Mouse (Mus musculus) G1E (cell line): ENCODE data around the gene Pcp4. TPM values are rescaled to one million over a fixed set of nuclear protein-coding genes. Genes with fewer than 3 reads are reported as not detected.

ENCODE experiments used
- ATAC-seq: 2 replicates; pipeline ENCODE4 v1.8.0; 2016; ENCODE audit warnings: mild to moderate bottlenecking; ENCODE audit not compliant: insufficient number of reproducible peaks, poor library complexity, low FRiP score, severe bottlenecking; ENCODE audit errors: extremely low read depth
- DNase-seq: peaks from one replicate; pipeline ENCODE4 v3.0.0; 2012; ENCODE audit warnings: low spot score
- H3K27me3 ChIP-seq: 2 replicates; pipeline ENCODE4 v1.6.1; 2012; ENCODE audit warnings: mild to moderate bottlenecking, low read length, inconsistent platforms; ENCODE audit not compliant: insufficient read depth
- H3K36me3 ChIP-seq: replicated peaks from 2 replicates; pipeline ENCODE3; 2012; ENCODE audit warnings: mild to moderate bottlenecking, inconsistent platforms
- H3K4me1 ChIP-seq: 2 replicates; pipeline ENCODE4 v1.6.1; 2012; ENCODE audit warnings: low read depth, low read length, inconsistent platforms, mixed read lengths; ENCODE audit not compliant: insufficient read depth
- H3K4me3 ChIP-seq: 2 replicates; pipeline ENCODE4 v1.5.1; 2012; ENCODE audit warnings: low read depth, mild to moderate bottlenecking, inconsistent platforms, low read length, moderate library complexity, mixed read lengths
- H3K9me3 ChIP-seq: replicated peaks from 2 replicates; pipeline ENCODE4 v1.6.1; 2012; ENCODE audit warnings: inconsistent platforms
- CTCF ChIP-seq: IDR thresholded peaks from 2 replicates; pipeline ENCODE4 v1.5.1; 2012; ENCODE audit warnings: low read depth, low read length, inconsistent platforms, mixed read lengths
- GATA1 ChIP-seq: IDR thresholded peaks from 2 replicates; pipeline ENCODE4 v1.6.1; 2012; ENCODE audit warnings: borderline replicate concordance, low read length, inconsistent platforms, mixed read lengths
- GATA2 ChIP-seq: IDR thresholded peaks from 2 replicates; pipeline ENCODE4 v1.6.1; 2012; ENCODE audit warnings: low read depth, low read length, inconsistent platforms, borderline replicate concordance
- POLR2AphosphoS5 ChIP-seq: IDR thresholded peaks from 2 replicates; pipeline ENCODE4 v1.6.1; 2012; ENCODE audit warnings: low read depth, low read length, inconsistent platforms; ENCODE audit not compliant: insufficient replicate concordance
- TAL1 ChIP-seq: conservative IDR thresholded peaks from 2 replicates; pipeline ENCODE4 v1.6.1; 2012; ENCODE audit warnings: low read depth, low read length, inconsistent platforms, mixed read lengths
- polyA plus RNA-seq: library from polyadenylated mRNA; stranded (reverse); fragments of >175 nt; gene quantifications from 2 replicates; pipeline ENCODE4 v1.2.3, GENCODE M21; 2012
- total RNA-seq, 2 experiments: library from RNA; stranded (forward) in 1 of 2; stranded (reverse) in 1 of 2; fragments of 200-1000 nt in 1 of 2; fragments of >200 nt in 1 of 2; fragmentation: Nextera tagmentation in 1 of 2; gene quantifications; 2 replicates each; pipeline ENCODE4 v1.2.3; 2014 to 2017

Gene Pcp4
- total RNA-seq (2014; fragmentation: Nextera tagmentation) (not detected in 2 replicates), total RNA-seq (2017) (not detected in 2 replicates), polyA plus RNA-seq (not detected in 2 replicates)

GRCm38 (mm10) chr16:96467445-96467844 lies at the start of gene Pcp4:
Gene Pcp4 (plus strand): TSS chr16:96467606.
- H3K9me3 ChIP-seq = peaks cover 10% of the 10 kb centered on the region; the same call in 1 of the 2 replicates
- H3K27me3 ChIP-seq = no peaks in the 10 kb centered on the region; the same call in 1 of the 2 replicates
- H3K4me3 ChIP-seq = no peak within 1 kb of the TSS
- TF ChIP-seq TAL1 (no peak), CTCF (peak; percentile 76; the same call in 1 of the 2 replicates), POLR2AphosphoS5 (no peak)
- ATAC-seq = peak; percentile 34
- H3K4me1 ChIP-seq = no peaks in the 10 kb centered on the region
- peak; percentile 2 for DNase-seq
- no peaks in the 10 kb centered on the region for H3K36me3 ChIP-seq

GRCm38 (mm10) chr16:96425044-96425443 lies 42.4 kb upstream of the Pcp4 start:
- no peak overlapping the region for H3K4me3 ChIP-seq
- no peak for ATAC-seq

GRCm38 (mm10) chr16:96426671-96427070 lies 40.7 kb upstream of the Pcp4 start:
- H3K4me1 ChIP-seq = no peaks in the 10 kb centered on the region; the same call in 1 of the 2 replicates
- H3K9me3 ChIP-seq = peaks cover 10% of the 10 kb centered on the region
- TF ChIP-seq GATA1 (no peak), TAL1 (no peak), POLR2AphosphoS5 (no peak), CTCF (no peak), GATA2 (no peak)
- DNase-seq (no peak), ATAC-seq (no peak)
- no peaks in the 10 kb centered on the region for H3K27me3 ChIP-seq
- no peaks in the 10 kb centered on the region for H3K36me3 ChIP-seq
- no peak overlapping the region for H3K4me3 ChIP-seq

More at GRCm38 (mm10) chr16:96425044-96425443, 42.4 kb upstream of the Pcp4 start:
- Histone ChIP-seq H3K27me3 (no peaks in the 10 kb centered on the region), H3K36me3 (no peaks in the 10 kb centered on the region), H3K4me1 (no peaks in the 10 kb centered on the region; the same call in 1 of the 2 replicates), H3K9me3 (peaks cover 8% of the 10 kb centered on the region)
- no peak for DNase-seq
- TF ChIP-seq GATA2 (no peak), CTCF (no peak), TAL1 (no peak), POLR2AphosphoS5 (no peak), GATA1 (no peak)

GRCm38 (mm10) chr16:96429046-96429445 lies 38.4 kb upstream of the Pcp4 start:
- DNase-seq (no peak), ATAC-seq (no peak)
- Histone ChIP-seq H3K27me3 (no peaks in the 10 kb centered on the region), H3K4me3 (no peak overlapping the region), H3K36me3 (no peaks in the 10 kb centered on the region), H3K4me1 (no peaks in the 10 kb centered on the region; the same call in 1 of the 2 replicates), H3K9me3 (peaks cover 23% of the 10 kb centered on the region)
- TF ChIP-seq GATA1 (no peak), CTCF (no peak), TAL1 (no peak), POLR2AphosphoS5 (no peak), GATA2 (no peak)

- Histone ChIP-seq H3K4me1 (no peaks in the 10 kb centered on the region), H3K4me3 (no peak overlapping the region), H3K36me3 (no peaks in the 10 kb centered on the region), H3K9me3 (peaks cover 22% of the 10 kb centered on the region), H3K27me3 (no peaks in the 10 kb centered on the region)
- ATAC-seq (no peak; the same call in 1 of the 2 replicates), DNase-seq (no peak)
- TF ChIP-seq TAL1 (no peak), CTCF (no peak), GATA1 (no peak), POLR2AphosphoS5 (no peak), GATA2 (no peak)
Measured at GRCm38 (mm10) chr16:96433266-96433665, 34.1 kb upstream of the Pcp4 start.

- H3K9me3 ChIP-seq = peaks cover 26% of the 10 kb centered on the region
- TF ChIP-seq POLR2AphosphoS5 = no peak
- no peak for TF ChIP-seq TAL1
- no peak for TF ChIP-seq GATA2
- TF ChIP-seq CTCF = no peak
- TF ChIP-seq GATA1 = no peak
- no peak for DNase-seq
- no peak for ATAC-seq
- no peaks in the 10 kb centered on the region for H3K27me3 ChIP-seq
- no peaks in the 10 kb centered on the region for H3K4me1 ChIP-seq
- H3K4me3 ChIP-seq = no peak overlapping the region
- H3K36me3 ChIP-seq = no peaks in the 10 kb centered on the region
Measured at GRCm38 (mm10) chr16:96434024-96434785, 33.2 kb upstream of the Pcp4 start.
